Comparison of ENCODE assay signal across 21 mouse cellular contexts in the genomic region with DNA sequence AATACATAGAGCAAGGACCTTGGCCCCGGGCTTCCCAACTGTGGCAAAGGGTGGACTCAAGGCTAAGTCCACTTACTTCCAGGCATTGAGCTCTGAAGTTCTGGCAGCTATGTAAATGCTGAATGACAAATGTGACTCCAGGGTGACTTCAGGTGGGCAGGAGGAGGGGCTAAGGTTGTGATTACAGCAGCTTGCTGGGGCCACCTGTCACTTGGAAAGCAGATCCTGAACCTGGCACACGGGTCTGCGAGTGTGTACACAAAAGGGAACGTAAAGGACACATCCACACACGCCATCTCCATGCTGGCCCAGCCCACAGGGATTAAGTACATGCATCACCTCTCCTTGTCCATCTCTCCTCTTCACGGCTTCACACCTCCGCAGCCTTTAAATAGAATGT.
DNase-seq lines count a peak whose midpoint lies in the region; ATAC-seq and TF ChIP-seq lines count a peak whose summit lies in the region.
"Had no signal": no experiment of that assay in that cellular context is flagged by ENCODE, and none has a peak within 500 bp of the region (broad histone marks: within the 10 kb centered on the region; RNA-seq: fewer than 3 reads in every experiment).

No protein-coding gene starts in this region.

- no peaks in the 10 kb centered on the region for H3K4me1 ChIP-seq in lung, adult 2 months (ENCODE audit: control insufficient read depth, insufficient read depth, low read length)
- no peaks in the 10 kb centered on the region for H3K4me1 ChIP-seq in forebrain, embryonic 10.5 days
- no peaks in the 10 kb centered on the region for H3K4me1 ChIP-seq in liver, embryonic 12.5 days
- H3K4me1 ChIP-seq: hindbrain, embryonic 12.5 days; hindbrain, embryonic 15.5 days had no signal

- 82% methylated on average over 7 of the region's 7 CpGs for WGBS in lung, adult 2 months
- 89% methylated on average over 7 of the region's 7 CpGs for WGBS in forebrain, embryonic 10.5 days
- 71% methylated on average over 7 of the region's 7 CpGs for WGBS in liver, embryonic 12.5 days (ENCODE audit: insufficient replicate concordance)

- H3K36me3 ChIP-seq in forebrain, embryonic 10.5 days (replicated peaks) = peaks cover 3% of the 10 kb centered on the region; the same call in 1 of the 2 replicates
- H3K36me3 ChIP-seq in liver, embryonic 12.5 days = no peaks in the 10 kb centered on the region
- H3K36me3 ChIP-seq: heart, embryonic 13.5 days; hindbrain, embryonic 12.5 days; hindbrain, embryonic 15.5 days had no signal

- no peak for TF ChIP-seq POLR2A in lung, adult 2 months (IDR thresholded peaks at IDR 0.05; ENCODE audit: borderline replicate concordance, extremely low read depth, low read depth, low read length)

- peaks cover 23% of the 10 kb centered on the region for H3K27me3 ChIP-seq in forebrain, embryonic 10.5 days (ENCODE audit: poor library complexity, severe bottlenecking)
- no peaks in the 10 kb centered on the region for H3K27me3 ChIP-seq in liver, embryonic 12.5 days (replicated peaks)
- H3K27me3 ChIP-seq: heart, embryonic 13.5 days; hindbrain, embryonic 12.5 days; hindbrain, embryonic 15.5 days had no signal

- peak; percentile 74 for DNase-seq in brain, adult 2 months (ENCODE audit: low read depth, low spot score)
- peak; percentile 75 for DNase-seq in cerebellum, adult 11-12 months
- DNase-seq in cerebellum, adult 9-10 months = peak; percentile 69
- peak; percentile 45 to 66 for DNase-seq in cerebellum, postnatal 14 days
- no peak for DNase-seq in lung, adult 2 months
- no peak for DNase-seq in forebrain, embryonic 10.5 days (ENCODE audit: extremely low spot score, low spot score)
- DNase-seq in yolk sac, embryonic 10.5 days (ENCODE audit: low spot score) = no peak
- DNase-seq: adrenal gland, adult 2 months; adrenal gland, postnatal 14 days; forebrain, postnatal 0 days; gastrocnemius, adult 2 months; gastrocnemius, postnatal 25 days; heart, adult 18-20 months; kidney, adult 2 months had no signal

- no peak overlapping the region for H3K27ac ChIP-seq in forebrain, embryonic 10.5 days
- no peak overlapping the region for H3K27ac ChIP-seq in liver, embryonic 12.5 days
- H3K27ac ChIP-seq: gastrocnemius, adult 2 months; heart, embryonic 13.5 days; hindbrain, embryonic 12.5 days; hindbrain, embryonic 15.5 days had no signal

- H3K4me3 ChIP-seq in lung, adult 2 months (replicated peaks; ENCODE audit: extremely low read depth, low read depth, low read length) = no peak overlapping the region
- H3K4me3 ChIP-seq in forebrain, embryonic 10.5 days = no peak overlapping the region
- H3K4me3 ChIP-seq in liver, embryonic 12.5 days = no peak overlapping the region
- H3K4me3 ChIP-seq: gastrocnemius, adult 2 months; heart, embryonic 13.5 days; hindbrain, embryonic 12.5 days; hindbrain, embryonic 15.5 days had no signal

- no peak overlapping the region for H3K4me2 ChIP-seq in liver, embryonic 12.5 days
- H3K4me2 ChIP-seq: heart, embryonic 13.5 days; hindbrain, embryonic 12.5 days; hindbrain, embryonic 15.5 days had no signal

- H3K9ac ChIP-seq in liver, embryonic 12.5 days = no peak overlapping the region
- H3K9ac ChIP-seq: forebrain, postnatal 0 days; heart, embryonic 13.5 days; hindbrain, embryonic 12.5 days; hindbrain, embryonic 15.5 days had no signal

- no peak for TF ChIP-seq CTCF in lung, adult 2 months (IDR thresholded peaks at IDR 0.05; ENCODE audit: insufficient read depth, low read length)

- no peak for ATAC-seq in liver, embryonic 12.5 days
- ATAC-seq: CD4-positive, CD25-positive, alpha-beta regulatory T cell, adult 4 months; forebrain, embryonic 14.5 days; forebrain, postnatal 0 days; intestine, postnatal 0 days had no signal

- H3K9me3 ChIP-seq in forebrain, embryonic 10.5 days = no peaks in the 10 kb centered on the region
- no peaks in the 10 kb centered on the region for H3K9me3 ChIP-seq in liver, embryonic 12.5 days (replicated peaks)
- H3K9me3 ChIP-seq: heart, embryonic 13.5 days; hindbrain, embryonic 12.5 days; hindbrain, embryonic 15.5 days had no signal

Comparison
In these comparisons a context has a peak if more than half of its experiments do, and no peak if none do; other contexts are left out.
1. DNase-seq: peak in brain, adult 2 months (single experiment), cerebellum, adult 11-12 months (single experiment), cerebellum, adult 9-10 months (single experiment) and cerebellum, postnatal 14 days (2 of 2); none in lung, adult 2 months (single experiment), forebrain, embryonic 10.5 days (single experiment) and yolk sac, embryonic 10.5 days (single experiment).